Mouse (Mus musculus): ENCODE measurements around the gene Cldn3. TPM values are rescaled to one million over a fixed set of nuclear protein-coding genes. Genes with fewer than 3 reads are reported as not detected.

The Cldn3 gene
- polyA plus RNA-seq, 1 experiment = not detected

DNA sequence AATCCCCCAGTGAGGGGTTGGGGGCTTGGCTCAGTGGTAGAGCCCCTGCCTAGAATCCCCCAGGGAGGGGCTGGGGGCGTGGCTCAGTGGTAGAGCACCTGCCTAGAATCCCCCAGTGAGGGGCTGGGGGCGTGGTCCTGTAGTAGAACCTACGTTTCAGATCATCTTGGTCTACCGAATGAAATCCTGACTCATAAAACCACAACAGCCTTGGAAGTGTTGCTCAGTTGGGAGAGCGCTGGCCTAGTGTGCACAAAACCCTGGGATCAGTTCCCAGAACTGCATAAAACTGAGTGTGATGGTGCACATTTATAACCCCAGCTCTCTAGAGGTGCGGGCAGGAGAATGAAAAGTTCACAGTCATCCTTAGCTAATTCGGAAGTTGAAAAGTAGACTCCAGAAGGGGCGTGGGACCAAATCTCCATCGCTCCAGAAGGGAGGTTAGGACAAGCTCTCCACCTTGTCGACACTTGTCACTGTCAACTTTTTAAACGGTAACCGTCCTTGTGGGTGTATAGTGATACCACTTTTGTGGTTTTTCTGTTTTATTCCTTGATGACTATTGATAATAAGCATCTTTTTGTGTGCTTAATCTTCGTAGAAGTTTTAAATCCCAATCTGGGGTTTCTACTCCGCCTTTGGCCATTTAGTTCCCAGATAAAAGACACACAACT, 9.3 kb upstream of the Cldn3 start:
- Histone ChIP-seq H3K27ac (ENCODE audit: insufficient read depth, low read depth, low read length) (no peak overlapping the region), H3K4me3 (ENCODE audit: insufficient read depth, low read length) (no peak overlapping the region), H3K4me1 (ENCODE audit: control insufficient read depth, insufficient read depth, low read length) (peaks cover 37% of the 10 kb centered on the region)
- no peak for TF ChIP-seq POLR2A (IDR thresholded peaks at IDR 0.05; ENCODE audit: borderline replicate concordance, low read depth, low read length)
- TF ChIP-seq CTCF (IDR thresholded peaks at IDR 0.05; ENCODE audit: low read depth, low read length) = no peak

DNA sequence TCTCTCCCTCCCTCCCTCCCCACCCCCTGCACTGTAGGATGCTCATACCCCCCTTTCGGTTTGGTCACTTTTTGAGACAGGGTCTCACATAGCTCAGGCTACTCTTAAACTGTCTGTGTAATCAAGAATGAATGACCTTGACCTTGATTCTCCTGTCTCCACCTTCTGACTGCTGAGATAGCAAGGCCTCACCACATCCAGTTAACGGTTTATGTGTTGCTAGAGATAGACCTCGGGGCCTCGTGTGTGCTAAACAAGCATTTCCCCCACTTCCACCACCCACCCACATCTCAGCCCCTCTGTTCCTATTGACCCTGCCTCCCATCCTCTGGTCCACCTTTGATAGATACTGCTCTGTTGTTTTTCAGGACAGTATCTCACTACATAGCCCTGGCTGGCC, 8.2 kb upstream of the Cldn3 start:
- TF ChIP-seq POLR2A (IDR thresholded peaks at IDR 0.05; ENCODE audit: borderline replicate concordance, low read depth, low read length) (no peak), CTCF (IDR thresholded peaks at IDR 0.05; ENCODE audit: low read depth, low read length) (no peak)
- Histone ChIP-seq H3K4me3 (ENCODE audit: insufficient read depth, low read length) (no peak overlapping the region), H3K27ac (ENCODE audit: insufficient read depth, low read depth, low read length) (no peak overlapping the region), H3K4me1 (ENCODE audit: control insufficient read depth, insufficient read depth, low read length) (peaks cover 30% of the 10 kb centered on the region)

DNA sequence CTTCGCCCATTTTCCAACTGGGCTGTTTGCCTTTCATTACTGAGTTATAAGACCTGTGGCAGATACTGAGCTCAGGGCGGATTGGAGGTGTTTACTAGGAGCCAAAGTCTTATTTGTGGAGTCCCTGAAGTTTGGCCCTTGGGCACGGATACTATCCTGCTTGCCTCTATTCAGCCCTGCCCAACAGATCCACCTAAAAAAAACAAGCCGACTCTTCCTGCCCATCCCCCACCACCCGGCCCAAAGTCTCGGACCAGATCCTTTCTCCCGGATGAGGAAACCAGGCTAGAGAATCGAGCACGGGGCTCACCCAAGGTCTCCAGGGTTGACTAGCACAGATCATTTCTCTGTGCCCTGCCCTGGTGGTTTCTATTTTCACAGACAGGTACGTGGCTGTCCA, 4.9 kb upstream of the Cldn3 start:
- no peak for TF ChIP-seq CTCF (IDR thresholded peaks at IDR 0.05; ENCODE audit: low read depth, low read length)
- no peak for TF ChIP-seq POLR2A (IDR thresholded peaks at IDR 0.05; ENCODE audit: borderline replicate concordance, low read depth, low read length)
- Histone ChIP-seq H3K4me3 (ENCODE audit: insufficient read depth, low read length) (no peak overlapping the region), H3K27ac (ENCODE audit: insufficient read depth, low read depth, low read length) (no peak overlapping the region), H3K4me1 (ENCODE audit: control insufficient read depth, insufficient read depth, low read length) (peaks cover 5% of the 10 kb centered on the region)

DNA sequence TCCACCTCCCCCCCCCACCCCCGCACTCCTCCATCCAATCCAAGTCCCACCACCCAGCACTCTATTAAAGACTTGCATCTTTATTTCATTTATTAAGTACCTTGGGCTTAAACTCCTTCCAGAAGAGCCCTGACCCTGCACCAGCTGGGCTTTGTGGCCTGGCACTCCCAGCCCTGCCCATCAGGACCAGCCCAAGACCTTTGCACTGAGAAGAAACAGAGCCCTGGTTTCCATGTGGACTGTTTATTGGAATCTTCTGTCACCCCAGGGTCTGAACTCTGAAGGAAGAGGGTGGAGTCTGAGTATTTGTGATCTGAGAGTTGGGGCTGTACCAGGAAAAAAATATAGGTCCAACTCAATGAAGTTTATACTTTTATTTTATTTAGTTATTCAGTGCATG, 2.9 kb upstream of the Cldn3 start:
- TF ChIP-seq POLR2A (IDR thresholded peaks at IDR 0.05; ENCODE audit: borderline replicate concordance, low read depth, low read length) = no peak
- no peak for TF ChIP-seq CTCF (IDR thresholded peaks at IDR 0.05; ENCODE audit: low read depth, low read length)
- H3K4me3 ChIP-seq (ENCODE audit: insufficient read depth, low read length) = no peak overlapping the region

DNA sequence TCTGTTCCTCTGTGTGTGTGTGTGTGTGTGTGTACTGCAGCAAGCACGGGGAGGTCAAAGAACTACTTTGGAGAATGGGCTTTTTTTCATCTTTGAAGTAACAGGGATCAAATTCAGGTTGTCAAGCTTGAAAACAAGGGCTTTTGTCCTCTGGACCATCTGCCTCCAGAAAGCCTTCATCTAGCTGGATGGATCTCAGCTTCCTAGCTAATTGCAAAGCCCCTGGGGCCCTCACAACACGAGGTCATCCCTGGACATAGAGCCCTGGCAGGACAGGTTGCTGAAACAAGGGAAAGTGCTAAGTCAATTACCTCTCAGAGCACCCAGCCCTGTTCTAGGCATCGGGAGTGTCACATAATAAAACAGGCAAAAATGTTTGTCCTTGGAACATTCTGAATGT, 2.2 kb upstream of the Cldn3 start:
- no peaks in the 10 kb centered on the region for H3K4me1 ChIP-seq (ENCODE audit: control insufficient read depth, insufficient read depth, low read length)
- no peak overlapping the region for H3K27ac ChIP-seq (ENCODE audit: insufficient read depth, low read depth, low read length)
- no peak overlapping the region for H3K4me3 ChIP-seq (ENCODE audit: insufficient read depth, low read length)
- TF ChIP-seq POLR2A (IDR thresholded peaks at IDR 0.05; ENCODE audit: borderline replicate concordance, low read depth, low read length) (no peak), CTCF (IDR thresholded peaks at IDR 0.05; ENCODE audit: low read depth, low read length) (no peak)

More for the DNA sequence above, 2.9 kb upstream of the Cldn3 start:
- Histone ChIP-seq H3K27ac (ENCODE audit: insufficient read depth, low read depth, low read length) (no peak overlapping the region), H3K4me1 (ENCODE audit: control insufficient read depth, insufficient read depth, low read length) (no peaks in the 10 kb centered on the region)

DNA sequence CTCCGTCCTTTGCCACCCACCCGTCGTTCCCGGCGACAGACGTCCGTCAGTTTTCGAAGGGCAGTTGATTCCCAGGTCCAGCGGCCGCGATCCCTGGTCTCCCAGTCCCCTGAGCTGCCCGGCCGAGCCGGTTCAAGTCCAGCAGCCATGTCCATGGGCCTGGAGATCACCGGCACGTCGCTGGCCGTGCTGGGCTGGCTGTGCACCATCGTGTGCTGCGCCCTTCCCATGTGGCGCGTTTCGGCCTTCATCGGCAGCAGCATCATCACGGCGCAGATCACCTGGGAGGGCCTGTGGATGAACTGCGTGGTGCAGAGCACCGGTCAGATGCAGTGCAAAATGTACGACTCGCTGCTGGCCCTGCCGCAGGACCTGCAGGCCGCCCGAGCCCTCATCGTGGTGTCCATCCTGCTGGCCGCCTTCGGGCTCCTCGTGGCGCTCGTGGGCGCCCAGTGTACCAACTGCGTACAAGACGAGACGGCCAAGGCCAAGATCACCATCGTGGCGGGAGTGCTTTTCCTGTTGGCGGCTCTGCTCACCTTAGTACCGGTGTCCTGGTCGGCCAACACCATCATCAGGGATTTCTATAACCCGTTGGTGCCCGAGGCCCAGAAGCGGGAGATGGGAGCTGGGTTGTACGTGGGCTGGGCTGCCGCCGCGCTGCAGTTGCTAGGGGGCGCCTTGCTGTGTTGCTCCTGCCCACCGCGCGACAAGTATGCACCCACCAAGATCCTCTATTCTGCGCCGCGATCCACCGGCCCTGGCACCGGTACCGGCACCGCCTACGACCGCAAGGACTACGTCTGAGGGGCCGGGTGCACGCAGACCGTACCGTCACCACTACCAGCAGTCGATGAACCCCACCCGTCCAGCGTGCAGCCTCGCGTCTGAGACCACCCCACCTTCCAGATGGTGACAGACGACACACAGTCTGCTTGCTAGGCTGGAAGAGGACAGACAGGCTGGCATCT, 569 bp downstream of the Cldn3 start:
- TF ChIP-seq POLR2A (IDR thresholded peaks at IDR 0.05; ENCODE audit: borderline replicate concordance, low read depth, low read length) = no peak
- no peak for TF ChIP-seq CTCF (IDR thresholded peaks at IDR 0.05; ENCODE audit: low read depth, low read length)
- Histone ChIP-seq H3K4me3 (ENCODE audit: insufficient read depth, low read length) (no peak overlapping the region), H3K27ac (ENCODE audit: insufficient read depth, low read depth, low read length) (no peak overlapping the region)

DNA sequence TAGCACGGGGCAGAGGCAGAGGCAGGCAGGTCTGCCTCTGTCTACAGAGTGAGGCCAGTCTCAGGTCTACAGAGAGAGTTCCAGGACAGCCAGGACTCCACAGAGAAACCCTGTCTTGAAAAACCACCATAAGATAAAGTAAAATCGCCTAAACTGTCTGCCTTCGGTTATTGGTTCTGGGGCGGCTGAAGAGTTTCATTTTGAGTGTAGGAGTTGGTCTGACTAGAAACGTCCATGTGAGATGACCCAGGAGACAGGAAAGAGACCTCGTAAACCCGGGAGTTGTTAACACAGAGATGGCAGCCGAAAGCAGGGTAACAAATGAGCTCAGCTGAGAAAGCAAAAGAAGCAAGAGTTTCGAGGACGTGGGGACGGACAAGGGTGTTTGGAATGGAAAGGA, 3.2 kb downstream of the Cldn3 start:
- peaks cover 5% of the 10 kb centered on the region for H3K4me1 ChIP-seq (ENCODE audit: control insufficient read depth, insufficient read depth, low read length)
- H3K4me3 ChIP-seq (ENCODE audit: insufficient read depth, low read length) = no peak overlapping the region
- TF ChIP-seq CTCF (IDR thresholded peaks at IDR 0.05; ENCODE audit: low read depth, low read length) = no peak
- no peak for TF ChIP-seq POLR2A (IDR thresholded peaks at IDR 0.05; ENCODE audit: borderline replicate concordance, low read depth, low read length)
- no peak overlapping the region for H3K27ac ChIP-seq (ENCODE audit: insufficient read depth, low read depth, low read length)

More for the DNA sequence above, 569 bp downstream of the Cldn3 start:
- H3K4me1 ChIP-seq (ENCODE audit: control insufficient read depth, insufficient read depth, low read length) = peaks cover 5% of the 10 kb centered on the region

DNA sequence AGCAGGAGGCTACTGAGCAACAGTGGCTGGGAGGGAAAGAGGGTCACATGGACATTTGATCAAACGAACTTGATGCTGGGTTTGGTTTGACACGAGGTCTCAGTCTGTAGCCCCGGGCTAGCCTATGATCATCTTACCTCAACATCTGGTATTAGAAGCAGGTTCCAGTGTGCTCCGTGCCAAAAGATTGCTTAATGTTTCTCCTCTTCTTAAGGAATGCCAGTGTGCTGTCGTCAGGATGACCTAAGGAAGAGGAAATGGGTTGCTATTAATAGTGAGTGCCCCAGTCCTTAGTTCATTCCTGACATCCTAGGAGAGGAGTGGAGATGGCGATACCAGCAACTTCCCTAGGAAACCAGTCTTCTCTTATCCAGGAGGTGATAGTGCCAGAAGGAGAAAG, 3.7 kb downstream of the Cldn3 start:
- TF ChIP-seq CTCF (IDR thresholded peaks at IDR 0.05; ENCODE audit: low read depth, low read length) = no peak
- no peak overlapping the region for H3K27ac ChIP-seq (ENCODE audit: insufficient read depth, low read depth, low read length)
- H3K4me3 ChIP-seq (ENCODE audit: insufficient read depth, low read length) = no peak overlapping the region
- peaks cover 5% of the 10 kb centered on the region for H3K4me1 ChIP-seq (ENCODE audit: control insufficient read depth, insufficient read depth, low read length)

DNA sequence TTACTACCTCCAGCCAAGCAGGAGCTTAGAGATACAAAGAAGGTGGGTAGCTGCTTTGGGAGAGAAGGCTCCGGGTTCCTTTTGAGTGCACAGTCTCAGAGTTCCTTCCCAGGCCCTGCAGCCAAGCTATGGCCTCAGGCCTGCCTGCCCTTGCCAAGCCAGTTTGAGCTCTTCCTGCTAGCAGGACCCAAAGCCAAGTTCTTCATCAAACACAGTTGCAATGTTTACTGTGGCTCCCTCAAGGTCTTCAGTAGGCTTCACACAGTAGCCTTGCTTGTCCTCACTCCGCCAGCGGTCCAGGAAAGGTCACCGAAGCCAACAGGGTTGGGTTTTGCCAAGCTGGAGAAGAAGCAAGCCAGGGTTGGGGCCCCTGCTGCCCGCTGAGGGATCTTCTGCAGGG, 6.6 kb downstream of the Cldn3 start:
- Histone ChIP-seq H3K27ac (ENCODE audit: insufficient read depth, low read depth, low read length) (no peak overlapping the region), H3K4me1 (ENCODE audit: control insufficient read depth, insufficient read depth, low read length) (peaks cover 5% of the 10 kb centered on the region), H3K4me3 (ENCODE audit: insufficient read depth, low read length) (no peak overlapping the region)
- TF ChIP-seq POLR2A (IDR thresholded peaks at IDR 0.05; ENCODE audit: borderline replicate concordance, low read depth, low read length) (no peak), CTCF (IDR thresholded peaks at IDR 0.05; ENCODE audit: low read depth, low read length) (no peak)

DNA sequence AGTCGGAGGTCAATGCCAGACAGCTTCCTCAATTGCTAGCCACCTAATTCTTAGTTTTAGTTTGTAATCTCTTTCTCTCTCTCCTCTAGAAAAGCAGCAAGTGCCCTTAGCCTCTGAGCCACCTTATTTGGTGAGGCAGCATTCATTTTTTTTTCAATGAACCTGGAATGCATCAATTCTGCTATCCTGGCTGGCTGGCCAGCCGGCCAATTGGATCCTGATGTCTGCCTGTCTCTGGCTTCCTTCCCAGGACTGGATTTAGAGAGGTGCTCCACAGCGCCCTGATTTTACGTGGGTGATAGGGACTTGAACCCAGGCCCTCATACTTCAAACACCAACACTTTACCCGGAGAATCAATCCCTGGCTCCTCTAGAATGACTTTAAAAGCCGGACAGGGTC, 12.3 kb downstream of the Cldn3 start:
- Histone ChIP-seq H3K4me3 (ENCODE audit: insufficient read depth, low read length) (no peak overlapping the region), H3K27ac (ENCODE audit: insufficient read depth, low read depth, low read length) (no peak overlapping the region), H3K4me1 (ENCODE audit: control insufficient read depth, insufficient read depth, low read length) (0 out of 2 replicates have a peak, but pooled peaks cover 2% of the 10 kb centered on the region)
- no peak for TF ChIP-seq CTCF (IDR thresholded peaks at IDR 0.05; ENCODE audit: low read depth, low read length)
- no peak for TF ChIP-seq POLR2A (IDR thresholded peaks at IDR 0.05; ENCODE audit: borderline replicate concordance, low read depth, low read length)

Data from bone marrow macrophage, adult 2 months (primary cell).